Mouse (Mus musculus) CH12.LX (cell line): ENCODE measurements around the gene Scamp2. TPM values are rescaled to one million over a fixed set of nuclear protein-coding genes. Genes with fewer than 3 reads are reported as not detected.

Experiments
- DNase-seq: peaks from one replicate; pipeline ENCODE4 v3.0.0-alpha.2; 2013; ENCODE audit errors: extremely low read depth
- H3K27ac ChIP-seq: 2 replicates; pipeline ENCODE4 v1.5.1; 2012; ENCODE audit warnings: low read depth, mild to moderate bottlenecking, control low read depth, moderate library complexity; ENCODE audit not compliant: insufficient read depth
- H3K27me3 ChIP-seq: replicated peaks from 2 replicates; pipeline ENCODE3; 2012; ENCODE audit warnings: inconsistent platforms
- H3K36me3 ChIP-seq, 2 experiments: replicated peaks in 1 of 2; 2 replicates each; pipeline versions ENCODE3 to v1.6.1; 2012; ENCODE audit warnings: inconsistent platforms in 1 of 2, low read length in 1 of 2, mild to moderate bottlenecking in 1 of 2, mixed read lengths in 1 of 2, moderate library complexity in 1 of 2; ENCODE audit not compliant: control insufficient read depth in 1 of 2, insufficient read depth in 1 of 2
- H3K4me1 ChIP-seq, 2 experiments: 2 replicates each; pipeline ENCODE4 v1.6.1; 2012; ENCODE audit warnings: inconsistent platforms in 1 of 2, moderate library complexity in 1 of 2; ENCODE audit not compliant: insufficient read depth in 2 of 2, control insufficient read depth in 1 of 2
- H3K4me2 ChIP-seq: 2 replicates; pipeline ENCODE4 v1.6.1; 2012; ENCODE audit warnings: low read depth, mild to moderate bottlenecking, control low read depth; ENCODE audit not compliant: poor library complexity, insufficient read depth, severe bottlenecking
- H3K4me3 ChIP-seq, 3 experiments: fragments of 150-350 bp in 1 of 3; sonication (generic) in 1 of 3; replicated peaks in 1 of 3; 2 replicates each; pipeline versions ENCODE3 to v1.5.1; 2011 to 2012; ENCODE audit warnings: low read depth in 2 of 3, low read length in 2 of 3, mild to moderate bottlenecking in 2 of 3, moderate library complexity in 2 of 3, control low read depth in 1 of 3, improper control_type of control experiment in 1 of 3, inconsistent platforms in 1 of 3, mixed read lengths in 1 of 3; ENCODE audit not compliant: poor library complexity in 1 of 3
- H3K79me2 ChIP-seq: replicated peaks from 2 replicates; pipeline ENCODE4 v1.6.1; 2012; ENCODE audit warnings: mild to moderate bottlenecking, moderate library complexity; ENCODE audit not compliant: control insufficient read depth, poor library complexity, insufficient read depth, severe bottlenecking; ENCODE audit errors: extremely low read depth
- H3K9ac ChIP-seq: 2 replicates; pipeline ENCODE4 v1.6.1; 2012; ENCODE audit warnings: low read depth, mild to moderate bottlenecking, control low read depth, moderate library complexity; ENCODE audit not compliant: insufficient read depth
- H3K9me3 ChIP-seq: replicated peaks from 2 replicates; pipeline ENCODE3; 2012; ENCODE audit warnings: low read length, inconsistent platforms, mixed read lengths
- BHLHE40 ChIP-seq: IDR thresholded peaks from 2 replicates; pipeline ENCODE4 v1.6.1; 2011; ENCODE audit warnings: mild to moderate bottlenecking, low read depth, low read length, improper control_type of control experiment
- CHD1 ChIP-seq: IDR thresholded peaks from 2 replicates; pipeline ENCODE4 v1.6.1; 2012; ENCODE audit warnings: low read depth, low read length, improper control_type of control experiment, inconsistent platforms
- CHD2 ChIP-seq: IDR thresholded peaks from 2 replicates; pipeline ENCODE4 v1.6.1; 2011; ENCODE audit warnings: low read length, improper control_type of control experiment
- CTCF ChIP-seq, 2 experiments: IDR thresholded peaks in 1 of 2; conservative IDR thresholded peaks in 1 of 2; 2 replicates each; pipeline ENCODE4 v1.5.1; 2011 to 2012; ENCODE audit warnings: low read depth in 2 of 2, low read length in 2 of 2, improper control_type of control experiment in 1 of 2, inconsistent platforms in 1 of 2, mild to moderate bottlenecking in 1 of 2, moderate library complexity in 1 of 2
- E2F4 ChIP-seq: IDR thresholded peaks from 2 replicates; pipeline ENCODE4 v1.6.1; 2011; ENCODE audit warnings: low read depth, low read length, improper control_type of control experiment; ENCODE audit not compliant: insufficient replicate concordance
- ELF1 ChIP-seq: IDR thresholded peaks from 2 replicates; pipeline ENCODE4 v1.6.1; 2014; ENCODE audit warnings: low read depth, mild to moderate bottlenecking, inconsistent platforms, low read length, improper control_type of control experiment
- GABPA ChIP-seq: IDR thresholded peaks from 2 replicates; pipeline ENCODE4 v1.6.1; 2012; ENCODE audit warnings: low read depth, low read length, improper control_type of control experiment, inconsistent platforms; ENCODE audit not compliant: insufficient replicate concordance
- HCFC1 ChIP-seq: IDR thresholded peaks from 2 replicates; pipeline ENCODE4 v1.6.1; 2012; ENCODE audit warnings: low read depth, mild to moderate bottlenecking, inconsistent platforms, low read length, improper control_type of control experiment
- IRF4 ChIP-seq: IDR thresholded peaks from 2 replicates; pipeline ENCODE4 v1.6.1; 2014; ENCODE audit warnings: low read depth, mild to moderate bottlenecking, inconsistent platforms, low read length, improper control_type of control experiment
- JUN ChIP-seq: IDR thresholded peaks from 2 replicates; pipeline ENCODE4 v1.6.1; 2011; ENCODE audit warnings: low read depth, mild to moderate bottlenecking, low read length, improper control_type of control experiment, moderate library complexity; ENCODE audit not compliant: insufficient read depth
- JUND ChIP-seq: conservative IDR thresholded peaks from 2 replicates; pipeline ENCODE4 v1.6.1; 2011; ENCODE audit warnings: low read depth, low read length, improper control_type of control experiment
- KAT2A ChIP-seq: IDR thresholded peaks from 2 replicates; pipeline ENCODE4 v1.6.1; 2012; ENCODE audit warnings: low read length, improper control_type of control experiment, inconsistent platforms; ENCODE audit not compliant: insufficient replicate concordance
- MAX ChIP-seq: IDR thresholded peaks from 2 replicates; pipeline ENCODE4 v1.6.1; 2011; ENCODE audit warnings: low read length, improper control_type of control experiment
- MAZ ChIP-seq: IDR thresholded peaks from 2 replicates; pipeline ENCODE4 v1.6.1; 2012; ENCODE audit warnings: low read depth, mild to moderate bottlenecking, inconsistent platforms, low read length, improper control_type of control experiment, moderate library complexity
- MXI1 ChIP-seq: IDR thresholded peaks from 2 replicates; pipeline ENCODE4 v1.6.1; 2011; ENCODE audit warnings: mild to moderate bottlenecking, low read depth, low read length, improper control_type of control experiment
- NELFE ChIP-seq: IDR thresholded peaks from 2 replicates; pipeline ENCODE4 v1.6.1; 2011; ENCODE audit warnings: low read depth, low read length, improper control_type of control experiment
- NRF1 ChIP-seq: IDR thresholded peaks from 2 replicates; pipeline ENCODE4 v1.6.1; 2014; ENCODE audit warnings: low read depth, mild to moderate bottlenecking, inconsistent platforms, low read length, improper control_type of control experiment, moderate library complexity
- POLR2A ChIP-seq: IDR thresholded peaks from 2 replicates; pipeline ENCODE4 v1.6.1; 2011; ENCODE audit warnings: low read depth, mild to moderate bottlenecking, improper control_type of control experiment, low read length
- POLR2AphosphoS2 ChIP-seq: IDR thresholded peaks from 2 replicates; pipeline ENCODE4 v1.6.1; 2011; ENCODE audit warnings: low read depth, low read length, improper control_type of control experiment
- RAD21 ChIP-seq: IDR thresholded peaks from 2 replicates; pipeline ENCODE4 v1.6.1; 2011; ENCODE audit warnings: low read depth, mild to moderate bottlenecking, low read length, improper control_type of control experiment, moderate library complexity
- SIN3A ChIP-seq: IDR thresholded peaks from 2 replicates; pipeline ENCODE4 v1.6.1; 2012; ENCODE audit warnings: low read length, improper control_type of control experiment, inconsistent platforms
- SMC3 ChIP-seq: IDR thresholded peaks from 2 replicates; pipeline ENCODE4 v1.6.1; 2011; ENCODE audit warnings: low read depth, low read length, improper control_type of control experiment
- TBP ChIP-seq: conservative IDR thresholded peaks from 2 replicates; pipeline ENCODE4 v1.6.1; 2011; ENCODE audit warnings: low read depth, low read length, improper control_type of control experiment
- TCF12 ChIP-seq: IDR thresholded peaks from 2 replicates; pipeline ENCODE4 v1.6.1; 2014; ENCODE audit warnings: low read depth, mild to moderate bottlenecking, inconsistent platforms, low read length, improper control_type of control experiment
- UBTF ChIP-seq: IDR thresholded peaks from 2 replicates; pipeline ENCODE4 v1.6.1; 2012; ENCODE audit warnings: low read depth, mild to moderate bottlenecking, inconsistent platforms, low read length, improper control_type of control experiment, moderate library complexity
- ZC3H11A ChIP-seq: IDR thresholded peaks from 2 replicates; pipeline ENCODE4 v1.6.1; 2012; ENCODE audit warnings: low read depth, mild to moderate bottlenecking, inconsistent platforms, low read length, improper control_type of control experiment
- ZMIZ1 ChIP-seq: IDR thresholded peaks from 2 replicates; pipeline ENCODE4 v1.6.1; 2012; ENCODE audit warnings: low read depth, mild to moderate bottlenecking, inconsistent platforms, low read length, improper control_type of control experiment
- ZNF384 ChIP-seq: IDR thresholded peaks from 2 replicates; pipeline ENCODE4 v1.6.1; 2012; ENCODE audit warnings: low read depth, low read length, improper control_type of control experiment, inconsistent platforms
- dilution Hi-C: fragments of 300-500 bp; cut with MboI; formaldehyde crosslinking; loops from 2 replicates; pipeline ENCODE4 v1.14.3; 2020; ENCODE audit warnings: low sequenced_read_pairs; ENCODE audit not compliant: extremely low pct_unique_long_range_greater_than_20kb, extremely low pct_ligation_motif_present
- in situ Hi-C: fragments of 300-500 bp; cut with MboI; formaldehyde crosslinking; loops from 3 replicates; pipeline ENCODE4 v1.14.3; 2019; ENCODE audit warnings: low sequenced_read_pairs, low pct_ligation_motif_present, low pct_unique_long_range_greater_than_20kb, mixed read lengths
- polyA plus RNA-seq: library from polyadenylated mRNA; unstranded; fragments of >175 nt; gene quantifications from 2 replicates; pipeline ENCODE4 v1.2.1, GENCODE M21; 2012; ENCODE audit warnings: low read depth; ENCODE audit not compliant: insufficient read length
- total RNA-seq, 2 experiments: library from RNA; depleted of rRNA; stranded (reverse); fragments of 300-350 nt in 1 of 2; fragments of >200 nt in 1 of 2; gene quantifications; 2 replicates each; pipeline ENCODE4 v1.2.3; 2012 to 2014

Scamp2 gene
- total RNA-seq (2012; rRNA removed) (52.2 and 60.9 TPM in 2 replicates), total RNA-seq (2014; rRNA removed) (38.6 and 46.4 TPM in 2 replicates), polyA plus RNA-seq (77.2 and 91.6 TPM in 2 replicates)

DNA sequence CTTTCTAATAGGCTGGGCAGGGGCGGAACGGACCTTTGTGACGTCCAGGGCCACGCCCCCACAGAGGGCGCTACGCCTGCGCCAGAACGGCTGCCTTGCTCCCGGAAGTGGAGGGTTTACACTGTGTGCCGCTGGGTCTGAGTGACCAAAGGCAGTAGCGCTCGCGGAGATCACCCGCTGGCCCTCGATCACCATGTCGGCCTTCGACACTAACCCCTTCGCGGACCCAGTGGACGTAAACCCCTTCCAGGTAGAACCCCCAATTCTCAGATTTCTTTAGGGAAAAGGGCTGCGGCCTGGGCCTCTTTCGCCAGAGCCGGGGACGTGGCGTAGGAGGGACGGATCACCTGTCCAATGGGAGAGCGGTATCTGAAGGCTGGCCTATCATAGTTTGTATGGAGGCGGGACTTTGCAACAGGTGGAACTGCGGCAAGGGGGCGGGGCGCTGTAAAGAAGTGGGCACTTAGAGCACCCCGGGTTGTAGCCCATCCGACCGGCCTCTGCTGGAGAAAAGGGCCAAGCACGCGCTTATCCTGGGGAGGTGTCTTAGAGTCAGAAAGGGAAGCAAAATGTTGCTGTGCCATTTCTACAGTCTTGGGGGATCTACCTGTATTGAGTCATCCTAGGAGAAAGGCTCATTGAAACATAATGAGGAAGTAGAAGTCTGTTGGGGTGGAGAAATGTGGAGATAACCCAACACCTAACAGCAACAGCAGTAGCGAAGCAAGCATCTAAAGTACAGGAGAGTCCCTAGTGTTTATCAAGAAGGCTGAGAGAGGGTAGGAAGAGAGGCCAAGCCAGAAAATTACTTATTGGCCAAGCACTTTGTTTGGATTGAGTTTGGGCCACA, at the start of gene Scamp2:
Gene Scamp2 (plus strand): TSS at position 83 of the 850 bp plus-strand sequence.
- in situ Hi-C loops, result no loop called here
- Histone ChIP-seq H3K79me2 (peaks cover 48% of the 10 kb centered on the region), H3K4me1 (peaks cover 20 to 75% of the 10 kb centered on the region in 2 experiments), H3K4me3 (peak within 1 kb of the TSS; percentile 65 to 96 (median 72)), H3K27ac (peak within 1 kb of the TSS; percentile 54), H3K36me3 (peaks cover 2 to 10% of the 10 kb centered on the region in 2 experiments), H3K27me3 (no peaks in the 10 kb centered on the region), H3K9me3 (no peaks in the 10 kb centered on the region), H3K4me2 (peak within 1 kb of the TSS; percentile 97), H3K9ac (peak within 1 kb of the TSS; percentile 42)
- peak; percentile 94 for DNase-seq
- TF ChIP-seq RAD21, result no peak
- no peak for TF ChIP-seq ZNF384
- peak; percentile 91; the same call in 1 of the 2 replicates for TF ChIP-seq POLR2AphosphoS2
- no peak for TF ChIP-seq E2F4
- peak; percentile 99 for TF ChIP-seq ELF1
- peak; percentile 83 for TF ChIP-seq ZMIZ1
- 0 out of 2 replicates have a peak, but pooled peaks have one; percentile 23 for TF ChIP-seq MAZ
- peak; percentile 95 for TF ChIP-seq NELFE
- peak; percentile 88 for TF ChIP-seq POLR2A
- peak; percentile 68; the same call in 1 of the 2 replicates for TF ChIP-seq TBP
- peak; percentile 74 for TF ChIP-seq CHD2
- TF ChIP-seq JUN, result no peak
- peak; percentile 78; the same call in 1 of the 2 replicates for TF ChIP-seq KAT2A
- TF ChIP-seq CTCF (conservative IDR thresholded peaks at IDR 0.05 in 1 of 2, IDR thresholded peaks at IDR 0.05 in 1 of 2; ENCODE audit: low read depth in 2 of 2, low read length in 2 of 2), result 0 out of 4 replicates have a peak, but pooled peaks of 1 of the 2 experiments have one; percentile 0
- peak; percentile 41; the same call in 1 of the 2 replicates for TF ChIP-seq MAX
- peak; percentile 26; the same call in 1 of the 2 replicates for TF ChIP-seq MXI1
- TF ChIP-seq UBTF, result no peak
- peak; percentile 94 for TF ChIP-seq SIN3A
- TF ChIP-seq CHD1, result 0 out of 2 replicates have a peak, but pooled peaks have one; percentile 15
- TF ChIP-seq SMC3, result no peak
- TF ChIP-seq BHLHE40, result no peak
- TF ChIP-seq ZC3H11A, result no peak
- TF ChIP-seq NRF1, result peak; percentile 92
- peak; percentile 75 for TF ChIP-seq HCFC1
- TF ChIP-seq JUND, result no peak
- peak; percentile 22; the same call in 1 of the 2 replicates for TF ChIP-seq IRF4
- TF ChIP-seq TCF12, result peak; percentile 73
- no peak for TF ChIP-seq GABPA
- dilution Hi-C loops, result no loop called here
